Mouse (Mus musculus) kidney, adult 2 months (tissue): ENCODE results near the gene Zfp768.
"Not testable (repeated sequence)": the region's sequence is repeated elsewhere in the genome, so short reads cannot be mapped to it uniquely, and the experiment has no call there.

ENCODE experiments used
- CTCF ChIP-seq: fragments of 200-500 bp; conservative IDR thresholded peaks from 2 replicates; pipeline ENCODE4 v1.5.1; 2011; ENCODE audit warnings: low read depth, mild to moderate bottlenecking, control low read depth, low read length, moderate library complexity, mixed read lengths; ENCODE audit not compliant: insufficient read depth, insufficient read length
- POLR2A ChIP-seq: fragments of 200-500 bp; IDR thresholded peaks from one replicate; pipeline ENCODE4 v1.6.1; 2011; ENCODE audit warnings: low read depth, low read length, control low read depth

DNA sequence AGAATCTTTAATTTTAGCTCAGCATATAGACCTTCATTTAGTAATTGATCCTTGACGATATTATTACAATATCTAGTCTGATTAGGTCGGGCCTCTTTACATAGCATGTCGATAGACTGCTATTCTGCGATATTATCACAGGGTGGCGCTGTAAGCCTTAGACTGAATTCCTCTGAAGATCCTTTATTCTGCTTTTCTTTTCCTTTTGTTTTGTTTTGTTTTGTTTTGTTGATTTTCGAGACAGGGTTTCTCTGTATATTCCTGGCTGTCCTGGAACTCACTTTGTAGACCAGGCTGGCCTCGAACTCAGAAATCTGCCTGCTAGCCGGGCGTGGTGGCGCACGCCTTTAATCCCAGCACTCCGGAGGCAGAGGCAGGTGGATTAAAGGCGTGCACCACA is 17.0 kb upstream of the Zfp768 start:
- TF ChIP-seq CTCF, result peak; percentile 27
- TF ChIP-seq POLR2A, result not testable (repeated sequence)
